Mouse (Mus musculus): ENCODE data around the gene Tnrc18. TPM values are rescaled to one million over a fixed set of nuclear protein-coding genes. Genes with fewer than 3 reads are reported as not detected.

Gene Tnrc18
- polyA plus RNA-seq, 1 experiment from 2014 or later: 40.4 TPM

GRCm38 (mm10) chr5:142724265-142724664 is 93.2 kb downstream of the Tnrc18 start:
- no peak for ATAC-seq (ENCODE audit: insufficient read depth)
- no peak for TF ChIP-seq CTCF (IDR thresholded peaks at IDR 0.05; ENCODE audit: low read depth)
- H3K9ac ChIP-seq: no peak overlapping the region

GRCm38 (mm10) chr5:142723520-142724133 is 93.8 kb downstream of the Tnrc18 start:
- H3K4me2 ChIP-seq: peak overlapping the region; percentile 3; the same call in 1 of the 2 replicates
- WGBS: 10% methylated on average over 7 of the region's 7 CpGs
- no peaks in the 10 kb centered on the region for H3K4me1 ChIP-seq (ENCODE audit: insufficient read depth)
- no peak overlapping the region for H3K9ac ChIP-seq
- no peaks in the 10 kb centered on the region for H3K9me3 ChIP-seq (ENCODE audit: low read depth, low read length)
- no peaks in the 10 kb centered on the region for H3K27me3 ChIP-seq (ENCODE audit: insufficient read depth, low read length)
- ATAC-seq (ENCODE audit: insufficient read depth) (peak; percentile 72), DNase-seq (peak; percentile 81)
- H3K4me3 ChIP-seq (ENCODE audit: low read depth, low read length): no peak overlapping the region
- H3K36me3 ChIP-seq (ENCODE audit: insufficient read depth): peaks cover 39% of the 10 kb centered on the region
- H3K27ac ChIP-seq (ENCODE audit: low read depth): no peak overlapping the region
- TF ChIP-seq CTCF (IDR thresholded peaks at IDR 0.05; ENCODE audit: low read depth): peak; percentile 91

More at GRCm38 (mm10) chr5:142724265-142724664, 93.2 kb downstream of the Tnrc18 start:
- Histone ChIP-seq H3K36me3 (ENCODE audit: insufficient read depth) (peaks cover 46% of the 10 kb centered on the region), H3K4me3 (ENCODE audit: low read depth, low read length) (no peak overlapping the region), H3K9me3 (ENCODE audit: low read depth, low read length) (no peaks in the 10 kb centered on the region), H3K4me1 (ENCODE audit: insufficient read depth) (no peaks in the 10 kb centered on the region), H3K27ac (ENCODE audit: low read depth) (no peak overlapping the region), H3K27me3 (ENCODE audit: insufficient read depth, low read length) (no peaks in the 10 kb centered on the region), H3K4me2 (no peak overlapping the region)
- WGBS: 81% methylated on average over 7 of the region's 7 CpGs
- DNase-seq: no peak

DNA sequence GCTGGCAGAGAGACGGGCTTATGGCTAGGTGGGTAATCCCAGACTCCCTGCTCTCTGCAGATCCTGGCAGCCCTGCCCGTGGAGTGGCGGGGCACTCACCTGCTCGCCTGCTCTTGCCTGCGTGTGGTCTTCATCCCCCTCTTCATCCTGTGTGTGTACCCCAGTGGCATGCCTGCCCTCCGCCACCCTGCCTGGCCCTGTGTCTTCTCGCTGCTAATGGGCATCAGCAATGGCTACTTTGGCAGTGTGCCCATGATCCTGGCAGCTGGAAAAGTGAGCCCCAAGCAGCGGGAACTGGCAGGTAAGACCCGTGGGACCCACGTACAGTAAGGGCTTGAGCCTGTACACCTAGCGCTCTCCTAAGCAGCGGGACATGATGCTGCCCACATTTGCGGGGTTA is 97.6 kb downstream of the Tnrc18 start:
- DNase-seq: no peak
- 83% methylated on average over 13 of the region's 13 CpGs for WGBS
- Histone ChIP-seq H3K36me3 (ENCODE audit: insufficient read depth) (0 out of 2 replicates have a peak, but pooled peaks cover 2% of the 10 kb centered on the region), H3K27me3 (ENCODE audit: insufficient read depth, low read length) (no peaks in the 10 kb centered on the region), H3K4me2 (no peak overlapping the region), H3K27ac (ENCODE audit: low read depth) (no peak overlapping the region), H3K4me3 (ENCODE audit: low read depth, low read length) (no peak overlapping the region), H3K4me1 (ENCODE audit: insufficient read depth) (no peaks in the 10 kb centered on the region), H3K9me3 (ENCODE audit: low read depth, low read length) (no peaks in the 10 kb centered on the region), H3K9ac (no peak overlapping the region)
- ATAC-seq (ENCODE audit: insufficient read depth): no peak
- no peak for TF ChIP-seq CTCF (IDR thresholded peaks at IDR 0.05; ENCODE audit: low read depth)

GRCm38 (mm10) chr5:142718486-142718885 is 99.0 kb downstream of the Tnrc18 start:
- WGBS: 57% methylated on average over 25 of the region's 25 CpGs
- TF ChIP-seq CTCF (IDR thresholded peaks at IDR 0.05; ENCODE audit: low read depth): no peak
- Histone ChIP-seq H3K36me3 (ENCODE audit: insufficient read depth) (no peaks in the 10 kb centered on the region), H3K4me1 (ENCODE audit: insufficient read depth) (no peaks in the 10 kb centered on the region), H3K9ac (no peak overlapping the region), H3K27ac (ENCODE audit: low read depth) (no peak overlapping the region), H3K9me3 (ENCODE audit: low read depth, low read length) (no peaks in the 10 kb centered on the region), H3K4me2 (no peak overlapping the region), H3K27me3 (ENCODE audit: insufficient read depth, low read length) (no peaks in the 10 kb centered on the region), H3K4me3 (ENCODE audit: low read depth, low read length) (no peak overlapping the region)
- ATAC-seq (ENCODE audit: insufficient read depth) (0 out of 2 replicates have a peak, but pooled peaks have one; percentile 16), DNase-seq (no peak)

DNA sequence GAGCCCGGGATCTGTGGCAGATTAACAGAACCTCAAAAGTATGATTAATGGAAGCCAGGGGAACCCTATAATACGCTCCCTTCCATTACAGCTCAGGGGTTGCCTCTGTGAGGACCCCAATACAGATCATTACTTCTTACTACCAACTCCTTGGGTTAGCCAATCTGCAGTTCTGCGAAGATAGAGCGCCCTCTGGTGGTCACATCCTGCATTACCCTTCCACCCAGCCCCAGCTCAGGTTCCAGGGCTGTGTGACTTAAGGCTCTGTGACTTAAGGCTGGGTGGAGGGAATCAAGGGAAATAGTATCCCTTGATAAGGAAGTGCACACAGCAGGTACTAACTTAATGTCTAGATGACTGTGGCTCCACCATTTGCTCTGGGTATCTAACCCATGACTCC is 99.4 kb downstream of the Tnrc18 start:
- ATAC-seq (ENCODE audit: insufficient read depth) (peak; percentile 29; the same call in 1 of the 2 replicates), DNase-seq (peak; percentile 90)
- H3K9me3 ChIP-seq (ENCODE audit: low read depth, low read length): no peaks in the 10 kb centered on the region
- no peaks in the 10 kb centered on the region for H3K4me1 ChIP-seq (ENCODE audit: insufficient read depth)
- TF ChIP-seq CTCF (IDR thresholded peaks at IDR 0.05; ENCODE audit: low read depth): peak; percentile 97
- H3K27ac ChIP-seq (ENCODE audit: low read depth): no peak overlapping the region
- 16% methylated on average over 4 of the region's 4 CpGs for WGBS
- no peaks in the 10 kb centered on the region for H3K36me3 ChIP-seq (ENCODE audit: insufficient read depth)
- no peak overlapping the region for H3K9ac ChIP-seq
- no peak overlapping the region for H3K4me3 ChIP-seq (ENCODE audit: low read depth, low read length)
- no peaks in the 10 kb centered on the region for H3K27me3 ChIP-seq (ENCODE audit: insufficient read depth, low read length)
- H3K4me2 ChIP-seq: no peak overlapping the region

- H3K9ac ChIP-seq: no peak overlapping the region
- ATAC-seq (ENCODE audit: insufficient read depth): no peak
- H3K9me3 ChIP-seq (ENCODE audit: low read depth, low read length): no peaks in the 10 kb centered on the region
- no peaks in the 10 kb centered on the region for H3K27me3 ChIP-seq (ENCODE audit: insufficient read depth, low read length)
- TF ChIP-seq CTCF (IDR thresholded peaks at IDR 0.05; ENCODE audit: low read depth): no peak
- H3K36me3 ChIP-seq (ENCODE audit: insufficient read depth): no peaks in the 10 kb centered on the region
- DNase-seq: no peak
- H3K4me3 ChIP-seq (ENCODE audit: low read depth, low read length): no peak overlapping the region
- H3K27ac ChIP-seq (ENCODE audit: low read depth): no peak overlapping the region
- WGBS: 80% methylated on average over 6 of the region's 6 CpGs
- no peak overlapping the region for H3K4me2 ChIP-seq
- no peaks in the 10 kb centered on the region for H3K4me1 ChIP-seq (ENCODE audit: insufficient read depth)
These were observed 101.4 kb downstream of the Tnrc18 start for GRCm38 (mm10) chr5:142716056-142716455.

DNA sequence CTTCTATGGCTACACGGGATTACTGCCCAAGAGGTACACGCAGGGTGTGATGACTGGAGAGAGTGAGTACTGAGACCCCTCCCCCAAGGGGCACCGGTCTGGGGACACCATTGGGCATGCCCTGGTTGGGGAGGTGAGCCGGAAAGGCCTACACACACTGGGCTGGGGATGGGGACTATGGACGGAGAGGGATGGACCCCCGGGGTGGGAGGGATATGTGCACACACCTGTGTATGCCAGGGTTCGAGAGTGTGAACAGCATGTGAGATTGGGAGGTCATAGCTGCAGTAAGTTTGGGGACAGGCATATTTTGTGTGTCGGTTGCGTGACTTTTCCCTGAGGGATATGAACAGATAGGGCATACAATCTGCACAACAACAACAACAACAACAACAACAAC is 102.4 kb downstream of the Tnrc18 start:
- Histone ChIP-seq H3K4me3 (ENCODE audit: low read depth, low read length) (no peak overlapping the region), H3K27me3 (ENCODE audit: insufficient read depth, low read length) (no peaks in the 10 kb centered on the region), H3K27ac (ENCODE audit: low read depth) (no peak overlapping the region), H3K36me3 (ENCODE audit: insufficient read depth) (no peaks in the 10 kb centered on the region), H3K4me2 (no peak overlapping the region), H3K9me3 (ENCODE audit: low read depth, low read length) (no peaks in the 10 kb centered on the region), H3K4me1 (ENCODE audit: insufficient read depth) (no peaks in the 10 kb centered on the region), H3K9ac (no peak overlapping the region)
- 80% methylated on average over 9 of the region's 9 CpGs for WGBS
- ATAC-seq (ENCODE audit: insufficient read depth) (no peak), DNase-seq (no peak)
- TF ChIP-seq CTCF (IDR thresholded peaks at IDR 0.05; ENCODE audit: low read depth): no peak
